Mouse (Mus musculus): ENCODE results near the gene Mtor.

DNA sequence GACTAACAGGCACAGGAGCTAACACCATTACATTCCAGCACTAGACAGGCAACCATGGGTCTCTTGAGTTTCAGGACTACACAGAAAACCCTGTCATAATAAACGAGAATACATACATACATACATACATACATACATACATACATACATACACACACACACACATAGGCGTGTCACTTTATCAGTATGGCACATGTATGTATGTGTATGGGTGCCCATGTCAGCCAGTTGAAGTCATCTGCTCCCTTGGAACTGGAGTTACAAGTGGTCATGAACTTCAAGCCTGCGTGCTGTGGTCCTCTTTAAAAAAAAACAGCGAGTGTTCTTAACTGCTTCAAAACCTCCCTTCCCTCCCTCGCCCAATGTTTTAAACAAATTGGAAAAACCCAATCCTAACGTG, 109.4 kb downstream of the Mtor start:
- TF ChIP-seq GATA1 (IDR thresholded peaks at IDR 0.05; ENCODE audit: borderline replicate concordance, low read length) = no peak
- TF ChIP-seq FLI1 (IDR thresholded peaks at IDR 0.05; ENCODE audit: low read length) = no peak

Data from megakaryocyte, embryonic 14.5 days (primary cell).